Mouse (Mus musculus): Measurements from ENCODE around the gene Syt2.

Gene Syt2

GRCm38 (mm10) chr1:134770312-134770711, 123.8 kb downstream of the Syt2 start:
- DNase-seq (ENCODE audit: inconsistent age in 2 of 2, low spot score in 1 of 2) = no peak

GRCm38 (mm10) chr1:134771353-134771752, 124.9 kb downstream of the Syt2 start:
- peak in 1 of 2 experiments; percentile 59 for DNase-seq (ENCODE audit: inconsistent age in 2 of 2, low spot score in 1 of 2)

- DNase-seq (ENCODE audit: inconsistent age in 2 of 2, low spot score in 1 of 2) = no peak
Observed at GRCm38 (mm10) chr1:134771999-134772398, 125.5 kb downstream of the Syt2 start.

GRCm38 (mm10) chr1:134772821-134773220, 126.3 kb downstream of the Syt2 start:
- DNase-seq (ENCODE audit: inconsistent age in 2 of 2, low spot score in 1 of 2) = peak in 1 of 2 experiments; percentile 37

DNA sequence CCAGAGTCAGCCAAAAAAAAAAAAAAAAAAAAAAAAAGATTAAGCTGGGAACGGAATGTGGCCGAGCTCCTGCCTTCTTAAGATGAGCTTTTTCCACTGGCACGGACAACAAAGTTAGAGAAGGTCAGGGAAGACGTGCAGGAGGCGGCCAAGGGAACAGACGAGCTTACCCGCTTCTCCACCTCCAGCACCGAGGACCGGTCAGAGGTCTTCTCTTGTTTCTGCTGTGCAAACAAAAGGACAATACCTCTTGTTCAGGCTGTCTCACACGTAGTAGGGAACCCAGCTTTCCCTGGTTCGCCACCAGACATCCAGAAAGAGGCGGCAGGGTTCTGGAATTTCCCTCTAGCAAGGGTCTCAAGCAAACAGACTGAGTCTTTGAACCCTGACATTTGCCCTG, 126.8 kb downstream of the Syt2 start:
- peak; percentile 62 to 68 for DNase-seq (ENCODE audit: inconsistent age in 2 of 2, low spot score in 1 of 2)

DNA sequence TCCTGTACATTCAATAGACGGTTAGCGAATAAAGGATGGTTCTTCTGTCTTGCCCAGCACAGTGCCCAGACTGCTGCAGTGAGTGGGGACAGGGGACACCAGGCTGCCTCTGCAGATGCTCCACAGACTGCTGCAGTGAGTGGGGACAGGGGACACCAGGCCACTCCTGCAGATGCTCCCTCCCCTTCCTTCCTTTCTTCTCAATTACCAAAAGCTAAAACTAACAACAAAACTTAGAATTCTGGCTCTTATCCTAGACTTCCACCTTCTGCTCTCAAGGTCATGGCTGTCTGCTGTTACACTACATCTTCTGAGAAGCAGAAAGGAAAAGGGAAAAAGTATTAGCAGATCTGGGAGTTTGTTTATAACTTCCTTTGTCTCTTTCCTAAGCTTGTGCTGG, 127.8 kb downstream of the Syt2 start:
- peak in 1 of 2 experiments; percentile 69 for DNase-seq (ENCODE audit: inconsistent age in 2 of 2, low spot score in 1 of 2)

- peak in 1 of 2 experiments; percentile 75 for DNase-seq (ENCODE audit: inconsistent age in 2 of 2, low spot score in 1 of 2)
Observed at GRCm38 (mm10) chr1:134774728-134775287, 128.3 kb downstream of the Syt2 start.

DNA sequence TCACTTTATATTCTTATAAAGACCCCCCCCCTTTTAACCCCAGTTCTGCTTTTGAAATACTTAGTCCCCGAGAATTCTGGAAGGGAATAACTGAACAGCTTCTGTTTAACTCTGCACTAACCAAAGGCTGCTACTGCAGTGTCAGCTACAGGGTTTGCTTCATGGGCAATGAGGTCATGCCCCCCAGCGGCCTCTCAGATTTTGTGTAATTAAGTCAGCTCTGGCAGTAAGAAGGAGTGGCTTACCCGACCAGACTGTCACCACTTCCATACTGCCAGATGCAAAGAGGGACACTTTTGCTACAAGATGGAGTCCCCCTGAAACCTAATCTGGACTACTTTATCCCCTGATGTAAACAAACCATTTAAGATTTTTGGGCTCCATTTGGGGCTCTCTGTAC, 129.2 kb downstream of the Syt2 start:
- no peak for DNase-seq (ENCODE audit: inconsistent age in 2 of 2, low spot score in 1 of 2)

GRCm38 (mm10) chr1:134777201-134777885, 130.9 kb downstream of the Syt2 start:
- DNase-seq (ENCODE audit: inconsistent age in 2 of 2, low spot score in 1 of 2) = peak in 1 of 2 experiments; percentile 72

DNA sequence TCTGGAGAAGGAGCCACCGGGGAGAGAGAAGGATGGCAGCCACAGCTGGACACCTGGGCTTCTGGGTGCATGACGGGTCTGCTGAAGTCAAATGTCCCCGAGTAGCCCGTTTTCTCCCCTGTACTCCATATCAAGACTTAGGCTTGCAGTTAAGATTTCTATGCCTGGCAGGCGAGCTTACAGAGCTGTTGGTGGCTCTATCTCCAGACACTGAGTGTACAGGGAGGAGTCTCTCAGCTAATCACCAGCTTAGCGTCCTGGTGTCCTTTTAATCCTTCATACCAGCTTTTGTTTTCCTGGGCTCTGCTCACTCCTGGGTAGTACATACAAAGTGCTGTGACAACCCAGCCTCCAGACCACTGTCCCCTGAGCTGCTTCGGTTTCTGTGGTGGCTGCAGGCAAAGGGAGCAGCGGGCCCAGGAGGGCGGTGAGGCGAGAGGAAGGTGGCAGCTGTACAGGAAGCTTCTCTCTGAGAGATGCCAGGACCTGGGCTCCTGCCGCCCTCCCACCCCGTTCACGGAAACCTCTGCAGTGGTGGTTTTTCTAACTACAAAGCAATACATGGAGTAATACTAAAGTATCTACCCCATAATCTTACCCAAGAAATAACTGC, 131.6 kb downstream of the Syt2 start:
- DNase-seq (ENCODE audit: inconsistent age in 2 of 2, low spot score in 1 of 2) = no peak

DNA sequence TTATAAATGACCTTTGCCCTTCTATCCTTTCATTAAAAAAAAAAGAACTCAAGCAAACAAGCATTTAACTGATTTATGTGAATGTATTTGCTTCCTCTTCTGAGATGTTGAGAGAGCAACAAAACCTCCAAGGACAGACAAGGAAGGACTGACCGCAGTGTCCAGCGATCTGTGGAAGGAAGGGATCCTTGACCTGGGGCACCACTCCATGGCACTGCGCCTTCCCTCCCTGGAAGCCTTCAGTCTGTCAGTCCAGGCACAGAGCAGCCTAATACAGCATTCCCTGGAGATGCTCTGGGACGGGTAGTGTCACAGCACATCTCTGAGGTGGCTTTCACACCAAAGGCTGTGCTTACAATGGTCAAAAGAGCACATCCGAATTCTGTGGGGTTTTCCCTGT, 136.3 kb downstream of the Syt2 start:
- peak; percentile 48 to 63 for DNase-seq (ENCODE audit: inconsistent age in 2 of 2, low spot score in 1 of 2)

DNA sequence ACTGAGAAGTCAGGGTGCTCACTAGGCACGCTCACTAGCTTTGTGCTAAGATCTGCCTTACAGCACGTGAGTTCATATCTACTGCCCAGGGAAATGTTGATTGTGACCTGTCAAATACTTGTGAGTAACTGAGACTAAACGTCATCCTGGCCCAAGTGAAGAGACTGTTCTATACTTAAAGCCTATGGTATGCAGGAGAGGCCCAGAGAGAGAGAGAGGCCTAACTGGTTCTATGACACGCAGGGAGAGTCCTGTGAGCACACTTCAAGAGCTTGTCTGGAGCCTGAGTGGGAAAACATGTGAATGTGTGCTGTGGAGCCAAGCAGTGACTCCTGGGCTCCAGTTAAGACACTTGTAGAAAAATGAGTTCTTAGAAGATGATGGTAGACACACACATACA, 137.5 kb downstream of the Syt2 start:
- no peak for DNase-seq (ENCODE audit: inconsistent age in 2 of 2, low spot score in 1 of 2)

GRCm38 (mm10) chr1:134784481-134784880, 138.0 kb downstream of the Syt2 start:
- no peak for DNase-seq (ENCODE audit: inconsistent age in 2 of 2, low spot score in 1 of 2)

DNA sequence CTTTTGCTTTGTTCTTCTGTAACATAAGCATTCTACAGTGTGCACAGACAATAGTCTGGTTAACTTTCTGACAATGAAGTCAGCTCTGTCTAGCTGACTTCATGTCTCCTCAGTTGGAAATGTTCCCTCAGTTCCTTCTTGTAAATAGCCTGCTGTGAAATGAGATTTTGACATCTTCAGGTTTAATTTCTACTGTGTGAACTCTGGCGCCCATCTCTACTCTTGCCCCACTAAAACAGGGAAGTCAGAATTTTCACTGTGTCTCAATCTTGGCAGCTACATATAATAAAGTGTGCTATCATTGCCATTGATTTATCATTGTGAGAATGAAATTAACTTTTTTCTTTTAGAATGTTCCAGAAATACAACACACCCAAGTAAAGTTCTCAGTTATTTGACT, 138.4 kb downstream of the Syt2 start:
- DNase-seq (ENCODE audit: inconsistent age in 2 of 2, low spot score in 1 of 2) = no peak

- no peak for DNase-seq (ENCODE audit: inconsistent age in 2 of 2, low spot score in 1 of 2)
Observed at GRCm38 (mm10) chr1:134788096-134788495, 141.6 kb downstream of the Syt2 start.

DNA sequence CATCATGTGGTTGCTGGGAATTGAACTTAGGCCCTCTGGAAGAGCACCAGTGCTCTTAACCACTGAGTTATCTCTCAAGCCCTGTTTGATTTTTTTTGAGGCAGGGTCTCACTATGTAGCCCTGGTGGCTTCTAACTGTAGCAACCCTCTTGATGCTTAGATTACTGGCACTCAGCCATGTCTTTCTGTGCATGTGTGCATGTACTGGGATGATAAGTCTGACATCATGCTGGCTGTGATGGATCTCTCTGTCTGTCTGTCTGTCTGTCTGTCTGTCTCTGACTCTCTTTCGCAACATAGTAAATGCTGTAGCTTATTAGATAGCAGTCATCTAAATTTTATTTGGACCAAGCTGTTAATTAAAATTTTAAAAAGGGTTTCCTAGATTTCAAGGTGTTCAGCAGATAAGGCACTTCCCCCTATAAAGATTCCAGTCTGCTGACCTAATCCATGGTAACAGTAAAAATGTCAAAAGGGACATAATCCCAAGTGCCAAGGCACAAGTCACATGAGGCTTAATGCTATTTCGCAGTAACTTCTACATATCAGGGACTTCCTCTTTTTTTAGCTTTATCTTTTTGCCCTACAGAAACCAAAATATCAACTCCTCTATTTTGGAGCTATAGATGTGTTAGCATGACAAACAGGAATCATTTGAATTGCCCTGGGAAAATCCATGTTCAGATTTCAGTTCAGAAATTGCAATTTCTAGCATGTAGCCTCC, 144.4 kb downstream of the Syt2 start:
- DNase-seq (ENCODE audit: inconsistent age in 2 of 2, low spot score in 1 of 2) = no peak

DNA sequence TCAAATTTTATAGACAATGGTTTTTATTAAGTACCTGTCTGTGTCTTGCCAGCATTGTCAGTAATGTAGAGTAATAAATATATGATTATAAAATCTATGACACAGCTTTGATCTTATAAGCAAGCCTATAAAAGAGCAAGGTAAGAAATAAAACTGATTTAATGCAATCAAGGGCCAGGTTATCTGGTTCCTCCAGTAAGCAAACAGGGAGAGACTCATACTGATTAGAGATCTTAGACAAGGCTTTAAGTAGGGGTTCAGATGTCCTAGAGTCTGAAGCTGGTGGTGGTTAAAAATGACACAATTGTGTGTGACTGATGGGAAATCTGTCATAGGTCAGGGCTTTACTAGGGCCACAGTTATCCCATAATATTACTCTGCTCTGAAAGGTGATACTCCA, 145.0 kb downstream of the Syt2 start:
- DNase-seq (ENCODE audit: inconsistent age in 2 of 2, low spot score in 1 of 2) = no peak

- no peak for DNase-seq (ENCODE audit: inconsistent age in 2 of 2, low spot score in 1 of 2)
Observed at GRCm38 (mm10) chr1:134796076-134796475, 149.6 kb downstream of the Syt2 start.

DNA sequence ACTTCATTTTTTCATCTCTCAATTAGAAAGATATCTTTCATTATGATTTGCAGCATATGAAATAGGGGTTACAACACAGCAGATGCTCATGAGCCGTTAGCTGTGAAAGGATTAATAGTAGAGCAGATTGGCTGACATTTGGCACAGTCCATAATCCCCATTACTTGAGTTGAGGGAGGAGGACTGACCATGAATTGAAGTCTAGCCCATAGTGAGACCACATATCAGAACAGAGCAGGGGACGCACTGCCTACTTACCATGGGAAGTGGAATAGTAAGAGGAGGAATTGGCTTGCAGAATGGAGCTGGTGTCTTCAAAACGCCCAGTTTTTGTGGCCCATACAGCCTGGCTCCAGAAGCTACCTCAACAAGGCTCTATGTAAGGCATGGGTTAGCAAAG, 150.1 kb downstream of the Syt2 start:
- no peak for DNase-seq (ENCODE audit: inconsistent age in 2 of 2, low spot score in 1 of 2)

- DNase-seq (ENCODE audit: inconsistent age in 2 of 2, low spot score in 1 of 2) = no peak
Observed at GRCm38 (mm10) chr1:134801758-134802157, 155.3 kb downstream of the Syt2 start.

GRCm38 (mm10) chr1:134803286-134804117, 157.0 kb downstream of the Syt2 start:
- DNase-seq (ENCODE audit: inconsistent age in 2 of 2, low spot score in 1 of 2) = peak; percentile 80 to 94

All from adrenal gland, adult (tissue).